Mouse (Mus musculus): ENCODE measurements around the gene Hcrt.

DNA sequence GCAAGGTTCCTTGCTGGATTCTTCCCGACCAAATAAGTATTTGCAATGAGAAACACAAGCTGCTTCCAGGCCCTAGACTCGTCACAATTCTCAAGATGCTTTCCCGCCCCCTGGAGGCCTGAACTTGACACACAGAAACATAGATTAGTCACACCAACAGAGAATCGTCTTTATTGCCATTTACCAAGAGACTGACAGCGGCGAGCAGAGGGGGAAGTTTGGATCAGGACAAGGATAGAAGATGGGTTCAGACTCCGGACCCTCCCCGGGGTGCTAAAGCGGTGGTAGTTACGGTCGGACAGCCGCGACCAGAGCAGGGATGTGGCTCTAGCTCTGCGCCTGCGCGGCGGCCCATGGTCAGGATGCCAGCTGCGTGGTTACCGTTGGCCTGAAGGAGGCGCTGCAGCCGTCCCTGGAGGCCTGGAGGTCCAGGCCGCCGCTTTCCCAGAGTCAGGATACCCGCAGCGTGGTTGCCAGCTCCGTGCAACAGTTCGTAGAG is 1.1 kb downstream of the Hcrt start:
- peak; percentile 71 for TF ChIP-seq CTCF (IDR thresholded peaks at IDR 0.05; ENCODE audit: low read depth)
- no peak for TF ChIP-seq EP300 (IDR thresholded peaks at IDR 0.05; ENCODE audit: low read depth)
